Mouse (Mus musculus): ENCODE measurements at regions not wholly inside any gene's neighbourhood (a gene's known extent, or its start where the extent isn't known, plus 50 kb on each side); places are given as distances from the start of the nearest gene placed in this dataset.

GRCm38 (mm10) chr4:134990651-134991050 is 60.0 kb downstream of the Syf2 start:
- H3K9ac ChIP-seq: no peak overlapping the region
- ATAC-seq (ENCODE audit: low read depth): no peak
- H3K9me3 ChIP-seq (replicated peaks): no peaks in the 10 kb centered on the region
- 74% methylated on average over 11 of the region's 11 CpGs for WGBS (ENCODE audit: insufficient replicate concordance)
- no peak overlapping the region for H3K27ac ChIP-seq
- no peaks in the 10 kb centered on the region for H3K36me3 ChIP-seq
- H3K27me3 ChIP-seq: peaks cover 54% of the 10 kb centered on the region
- no peak overlapping the region for H3K4me3 ChIP-seq (replicated peaks)
- no peak overlapping the region for H3K4me2 ChIP-seq
- no peak for DNase-seq
- H3K4me1 ChIP-seq (replicated peaks): no peaks in the 10 kb centered on the region; the same call in 1 of the 2 replicates

DNA sequence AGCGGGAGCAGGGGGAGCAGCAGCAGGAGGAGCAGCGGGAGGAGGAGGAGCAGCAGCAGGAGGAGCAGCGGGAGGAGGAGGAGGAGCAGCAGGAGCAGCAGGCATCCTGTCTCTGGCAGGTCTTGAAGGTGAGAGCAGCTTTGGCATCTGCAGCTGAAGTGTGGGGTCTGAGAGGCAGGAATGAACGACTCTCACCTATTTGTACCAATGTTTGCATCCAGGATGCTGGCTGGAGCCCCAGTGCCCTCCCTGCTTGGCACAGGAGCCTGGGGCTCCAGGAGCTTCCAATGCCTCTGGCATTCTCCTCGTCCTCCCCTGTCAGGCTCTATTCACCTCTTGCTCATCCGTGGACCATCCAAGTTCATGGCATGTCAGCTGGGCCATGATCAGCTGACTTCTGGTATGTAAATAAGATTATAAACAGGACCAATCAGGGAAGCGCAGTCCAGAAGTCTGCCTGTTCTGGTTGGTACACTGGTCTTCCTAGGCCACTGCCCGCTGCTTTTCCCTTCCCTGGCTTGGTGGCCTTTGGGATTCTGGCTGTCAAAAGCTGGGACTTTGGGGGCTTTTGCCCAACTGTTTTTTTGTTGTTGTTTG is 62.9 kb downstream of the Syf2 start:
- no peaks in the 10 kb centered on the region for H3K36me3 ChIP-seq
- H3K9me3 ChIP-seq (replicated peaks): no peaks in the 10 kb centered on the region
- no peak for DNase-seq
- no peak overlapping the region for H3K27ac ChIP-seq
- H3K4me2 ChIP-seq: no peak overlapping the region
- H3K27me3 ChIP-seq: peaks cover 53% of the 10 kb centered on the region
- H3K4me3 ChIP-seq (replicated peaks): no peak overlapping the region
- ATAC-seq (ENCODE audit: low read depth): no peak; the same call in 1 of the 2 replicates
- H3K4me1 ChIP-seq (replicated peaks): no peaks in the 10 kb centered on the region; the same call in 1 of the 2 replicates
- H3K9ac ChIP-seq: no peak overlapping the region
- 62% methylated on average over 8 of the region's 8 CpGs for WGBS (ENCODE audit: insufficient replicate concordance)

- H3K9me3 ChIP-seq (replicated peaks): no peaks in the 10 kb centered on the region
- H3K36me3 ChIP-seq: no peaks in the 10 kb centered on the region
- no peak overlapping the region for H3K9ac ChIP-seq
- 77% methylated on average over 2 of the region's 2 CpGs for WGBS (ENCODE audit: insufficient replicate concordance)
- no peak overlapping the region for H3K27ac ChIP-seq
- no peak for DNase-seq
- no peaks in the 10 kb centered on the region; the same call in none of the 2 replicates for H3K4me1 ChIP-seq (replicated peaks)
- ATAC-seq (ENCODE audit: low read depth): no peak
- H3K4me2 ChIP-seq: no peak overlapping the region
- H3K27me3 ChIP-seq: peaks cover 47% of the 10 kb centered on the region
- no peak overlapping the region for H3K4me3 ChIP-seq (replicated peaks)
Observed at GRCm38 (mm10) chr4:134994205-134994604, 63.5 kb downstream of the Syf2 start.

GRCm38 (mm10) chr4:134994648-134995047 is 64.0 kb downstream of the Syf2 start:
- Histone ChIP-seq H3K4me2 (0 out of 2 replicates have a peak overlapping the region, but pooled peaks have one; percentile 10), H3K36me3 (no peaks in the 10 kb centered on the region), H3K4me3 (replicated peaks) (no peak overlapping the region), H3K27me3 (peaks cover 43% of the 10 kb centered on the region), H3K27ac (no peak overlapping the region), H3K9ac (no peak overlapping the region), H3K4me1 (replicated peaks) (no peaks in the 10 kb centered on the region; the same call in none of the 2 replicates), H3K9me3 (replicated peaks) (no peaks in the 10 kb centered on the region)
- 72% methylated on average over 6 of the region's 6 CpGs for WGBS (ENCODE audit: insufficient replicate concordance)
- DNase-seq: no peak
- no peak for ATAC-seq (ENCODE audit: low read depth)

DNA sequence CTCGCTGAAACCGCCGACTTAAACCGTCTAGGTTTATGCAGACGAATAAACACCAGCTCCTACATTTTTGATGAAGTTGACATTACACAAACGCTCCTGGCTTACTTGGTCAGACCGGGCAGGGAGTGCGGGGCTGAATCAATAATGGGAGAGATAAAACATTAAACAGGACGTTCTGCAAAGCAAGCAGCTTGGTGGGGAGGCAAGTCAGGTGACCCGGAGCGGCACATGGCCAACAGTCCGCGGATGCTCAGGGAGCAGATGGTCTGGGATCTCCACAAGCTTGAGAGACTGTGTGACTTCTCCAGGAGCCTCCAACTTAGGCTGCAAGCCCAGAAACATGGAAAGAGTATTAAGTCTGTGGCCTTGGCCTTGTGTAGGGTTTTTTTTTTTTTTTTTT is 64.4 kb downstream of the Syf2 start:
- no peak overlapping the region for H3K9ac ChIP-seq
- H3K27me3 ChIP-seq: peaks cover 43% of the 10 kb centered on the region
- no peak overlapping the region for H3K4me3 ChIP-seq (replicated peaks)
- DNase-seq (no peak), ATAC-seq (ENCODE audit: low read depth) (no peak)
- WGBS (ENCODE audit: insufficient replicate concordance): 61% methylated on average over 13 of the region's 13 CpGs
- H3K4me1 ChIP-seq (replicated peaks): no peaks in the 10 kb centered on the region; the same call in none of the 2 replicates
- no peaks in the 10 kb centered on the region for H3K9me3 ChIP-seq (replicated peaks)
- H3K27ac ChIP-seq: no peak overlapping the region
- H3K4me2 ChIP-seq: 0 out of 2 replicates have a peak overlapping the region, but pooled peaks have one; percentile 10
- H3K36me3 ChIP-seq: no peaks in the 10 kb centered on the region

GRCm38 (mm10) chr4:134996121-134996520 is 65.4 kb downstream of the Syf2 start:
- WGBS (ENCODE audit: insufficient replicate concordance): 79% methylated on average over 6 of the region's 6 CpGs
- DNase-seq (no peak), ATAC-seq (ENCODE audit: low read depth) (no peak)
- H3K27ac ChIP-seq: no peak overlapping the region
- H3K9me3 ChIP-seq (replicated peaks): no peaks in the 10 kb centered on the region
- peaks cover 40% of the 10 kb centered on the region for H3K27me3 ChIP-seq
- no peak overlapping the region for H3K4me3 ChIP-seq (replicated peaks)
- no peaks in the 10 kb centered on the region for H3K36me3 ChIP-seq
- no peak overlapping the region for H3K9ac ChIP-seq
- H3K4me2 ChIP-seq: no peak overlapping the region
- no peaks in the 10 kb centered on the region; the same call in none of the 2 replicates for H3K4me1 ChIP-seq (replicated peaks)

GRCm38 (mm10) chr4:134997461-134998434 is 67.0 kb downstream of the Syf2 start:
- ATAC-seq (ENCODE audit: low read depth) (no peak), DNase-seq (no peak)
- Histone ChIP-seq H3K9ac (no peak overlapping the region), H3K4me3 (replicated peaks) (no peak overlapping the region), H3K4me1 (replicated peaks) (peaks cover 5% of the 10 kb centered on the region), H3K27ac (no peak overlapping the region), H3K27me3 (peaks cover 23% of the 10 kb centered on the region), H3K36me3 (no peaks in the 10 kb centered on the region), H3K4me2 (no peak overlapping the region), H3K9me3 (replicated peaks) (no peaks in the 10 kb centered on the region)
- 67% methylated on average over 26 of the region's 26 CpGs for WGBS (ENCODE audit: insufficient replicate concordance)

DNA sequence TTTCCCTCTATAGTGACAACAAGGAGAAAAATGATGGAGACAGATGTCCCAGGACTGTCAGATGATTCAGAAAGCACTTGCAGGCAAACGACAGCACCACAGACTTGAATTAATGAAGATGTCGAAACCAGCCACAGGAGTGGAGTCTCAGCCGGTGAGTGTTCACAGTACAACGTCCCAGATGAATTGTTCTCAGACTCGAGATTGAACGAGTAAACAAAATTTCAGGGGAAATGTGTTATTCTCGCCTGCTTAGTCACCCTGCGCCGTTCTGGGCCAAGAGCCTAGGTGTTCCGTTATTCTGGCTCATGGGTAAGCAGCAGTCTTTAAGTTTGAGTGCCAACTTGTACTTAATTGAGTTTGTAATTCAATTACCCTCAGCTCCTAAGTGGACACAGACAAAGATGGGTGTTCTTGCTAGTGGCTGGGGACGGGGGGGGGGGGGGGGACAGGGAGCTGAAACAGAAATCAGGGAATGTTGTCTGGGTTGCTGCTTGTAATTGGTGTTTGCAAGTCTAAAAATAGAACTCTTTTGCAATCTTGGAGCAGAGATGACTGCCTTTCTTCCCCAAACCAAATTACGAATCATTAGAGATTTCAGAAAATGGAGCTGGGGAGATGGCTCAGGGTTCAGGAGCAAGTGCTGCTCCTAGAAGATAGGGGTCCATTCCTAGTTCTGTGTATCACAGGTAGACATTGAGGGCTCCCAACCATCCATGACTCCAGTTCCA is 68.4 kb downstream of the Syf2 start:
- WGBS (ENCODE audit: insufficient replicate concordance): 63% methylated on average over 12 of the region's 12 CpGs
- ATAC-seq (ENCODE audit: low read depth) (no peak), DNase-seq (no peak)
- peaks cover 10% of the 10 kb centered on the region for H3K4me1 ChIP-seq (replicated peaks)
- H3K4me2 ChIP-seq: no peak overlapping the region
- H3K9me3 ChIP-seq (replicated peaks): no peaks in the 10 kb centered on the region
- H3K36me3 ChIP-seq: no peaks in the 10 kb centered on the region
- no peak overlapping the region for H3K9ac ChIP-seq
- H3K4me3 ChIP-seq (replicated peaks): no peak overlapping the region
- H3K27ac ChIP-seq: no peak overlapping the region
- peaks cover 10% of the 10 kb centered on the region for H3K27me3 ChIP-seq

- no peak overlapping the region for H3K4me2 ChIP-seq
- peaks cover 20% of the 10 kb centered on the region; the same call in 1 of the 2 replicates for H3K27me3 ChIP-seq
- no peak for ATAC-seq (ENCODE audit: low read depth)
- no peaks in the 10 kb centered on the region for H3K36me3 ChIP-seq
- no peaks in the 10 kb centered on the region for H3K9me3 ChIP-seq (replicated peaks)
- H3K4me1 ChIP-seq (replicated peaks): peaks cover 10% of the 10 kb centered on the region
- no peak overlapping the region for H3K4me3 ChIP-seq (replicated peaks)
- no peak overlapping the region for H3K27ac ChIP-seq
- no peak for DNase-seq
- 34% methylated on average over 16 of the region's 16 CpGs for WGBS (ENCODE audit: insufficient replicate concordance)
- no peak overlapping the region for H3K9ac ChIP-seq
Observed at GRCm38 (mm10) chr4:135002091-135002925, 71.6 kb downstream of the Syf2 start.

DNA sequence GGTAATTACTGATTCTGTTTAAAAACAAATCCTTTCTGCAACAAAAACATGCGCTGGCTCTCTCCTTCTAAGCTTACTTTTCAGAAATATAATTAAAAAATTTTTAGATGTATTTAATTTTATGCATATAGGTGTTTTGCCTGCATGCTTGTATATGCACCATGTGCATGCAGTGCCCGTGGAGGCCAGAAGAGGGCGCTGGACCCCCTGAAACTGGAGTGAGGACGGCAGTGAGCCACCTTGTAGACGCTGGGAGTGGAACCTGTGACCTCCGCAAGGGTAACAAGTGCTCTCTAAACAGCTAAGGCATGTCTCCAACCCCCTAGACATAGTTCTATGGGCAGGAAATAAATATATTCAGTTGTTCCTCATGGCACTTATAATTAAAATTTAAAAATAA is 80.7 kb downstream of the Syf2 start:
- WGBS (ENCODE audit: insufficient replicate concordance): 61% methylated on average over 6 of the region's 6 CpGs
- Histone ChIP-seq H3K4me1 (replicated peaks) (no peaks in the 10 kb centered on the region), H3K27me3 (peaks cover 25% of the 10 kb centered on the region), H3K4me3 (replicated peaks) (no peak overlapping the region), H3K9ac (no peak overlapping the region), H3K9me3 (replicated peaks) (peaks cover 9% of the 10 kb centered on the region; the same call in 1 of the 2 replicates), H3K27ac (no peak overlapping the region), H3K36me3 (no peaks in the 10 kb centered on the region), H3K4me2 (no peak overlapping the region)
- ATAC-seq (ENCODE audit: low read depth) (no peak), DNase-seq (no peak)
